Mouse (Mus musculus) CH12.LX (cell line): ENCODE data around the gene Ackr4. TPM values are rescaled to one million over a fixed set of nuclear protein-coding genes. Genes with fewer than 3 reads are reported as not detected.

Experiments
- DNase-seq: peaks from one replicate; pipeline ENCODE4 v3.0.0-alpha.2; 2013; ENCODE audit errors: extremely low read depth
- H3K27ac ChIP-seq: 2 replicates; pipeline ENCODE4 v1.5.1; 2012; ENCODE audit warnings: low read depth, mild to moderate bottlenecking, control low read depth, moderate library complexity; ENCODE audit not compliant: insufficient read depth
- H3K27me3 ChIP-seq: replicated peaks from 2 replicates; pipeline ENCODE3; 2012; ENCODE audit warnings: inconsistent platforms
- H3K36me3 ChIP-seq, 2 experiments: replicated peaks in 1 of 2; 2 replicates each; pipeline versions ENCODE3 to v1.6.1; 2012; ENCODE audit warnings: inconsistent platforms in 1 of 2, low read length in 1 of 2, mild to moderate bottlenecking in 1 of 2, mixed read lengths in 1 of 2, moderate library complexity in 1 of 2; ENCODE audit not compliant: control insufficient read depth in 1 of 2, insufficient read depth in 1 of 2
- H3K4me1 ChIP-seq, 2 experiments: 2 replicates each; pipeline ENCODE4 v1.6.1; 2012; ENCODE audit warnings: inconsistent platforms in 1 of 2, moderate library complexity in 1 of 2; ENCODE audit not compliant: insufficient read depth in 2 of 2, control insufficient read depth in 1 of 2
- H3K4me2 ChIP-seq: 2 replicates; pipeline ENCODE4 v1.6.1; 2012; ENCODE audit warnings: low read depth, mild to moderate bottlenecking, control low read depth; ENCODE audit not compliant: poor library complexity, insufficient read depth, severe bottlenecking
- H3K4me3 ChIP-seq, 3 experiments: fragments of 150-350 bp in 1 of 3; sonication (generic) in 1 of 3; replicated peaks in 1 of 3; 2 replicates each; pipeline versions ENCODE3 to v1.5.1; 2011 to 2012; ENCODE audit warnings: low read depth in 2 of 3, low read length in 2 of 3, mild to moderate bottlenecking in 2 of 3, moderate library complexity in 2 of 3, control low read depth in 1 of 3, improper control_type of control experiment in 1 of 3, inconsistent platforms in 1 of 3, mixed read lengths in 1 of 3; ENCODE audit not compliant: poor library complexity in 1 of 3
- H3K79me2 ChIP-seq: replicated peaks from 2 replicates; pipeline ENCODE4 v1.6.1; 2012; ENCODE audit warnings: mild to moderate bottlenecking, moderate library complexity; ENCODE audit not compliant: control insufficient read depth, poor library complexity, insufficient read depth, severe bottlenecking; ENCODE audit errors: extremely low read depth
- H3K9ac ChIP-seq: 2 replicates; pipeline ENCODE4 v1.6.1; 2012; ENCODE audit warnings: low read depth, mild to moderate bottlenecking, control low read depth, moderate library complexity; ENCODE audit not compliant: insufficient read depth
- H3K9me3 ChIP-seq: replicated peaks from 2 replicates; pipeline ENCODE3; 2012; ENCODE audit warnings: low read length, inconsistent platforms, mixed read lengths
- IRF4 ChIP-seq: IDR thresholded peaks from 2 replicates; pipeline ENCODE4 v1.6.1; 2014; ENCODE audit warnings: low read depth, mild to moderate bottlenecking, inconsistent platforms, low read length, improper control_type of control experiment
- JUND ChIP-seq: conservative IDR thresholded peaks from 2 replicates; pipeline ENCODE4 v1.6.1; 2011; ENCODE audit warnings: low read depth, low read length, improper control_type of control experiment
- MAZ ChIP-seq: IDR thresholded peaks from 2 replicates; pipeline ENCODE4 v1.6.1; 2012; ENCODE audit warnings: low read depth, mild to moderate bottlenecking, inconsistent platforms, low read length, improper control_type of control experiment, moderate library complexity
- SIN3A ChIP-seq: IDR thresholded peaks from 2 replicates; pipeline ENCODE4 v1.6.1; 2012; ENCODE audit warnings: low read length, improper control_type of control experiment, inconsistent platforms
- USF1 ChIP-seq: IDR thresholded peaks from 2 replicates; pipeline ENCODE4 v1.6.1; 2014; ENCODE audit warnings: low read depth, mild to moderate bottlenecking, inconsistent platforms, low read length, improper control_type of control experiment
- ZC3H11A ChIP-seq: IDR thresholded peaks from 2 replicates; pipeline ENCODE4 v1.6.1; 2012; ENCODE audit warnings: low read depth, mild to moderate bottlenecking, inconsistent platforms, low read length, improper control_type of control experiment
- dilution Hi-C: fragments of 300-500 bp; cut with MboI; formaldehyde crosslinking; loops from 2 replicates; pipeline ENCODE4 v1.14.3; 2020; ENCODE audit warnings: low sequenced_read_pairs; ENCODE audit not compliant: extremely low pct_unique_long_range_greater_than_20kb, extremely low pct_ligation_motif_present
- in situ Hi-C: fragments of 300-500 bp; cut with MboI; formaldehyde crosslinking; loops from 3 replicates; pipeline ENCODE4 v1.14.3; 2019; ENCODE audit warnings: low sequenced_read_pairs, low pct_ligation_motif_present, low pct_unique_long_range_greater_than_20kb, mixed read lengths
- polyA plus RNA-seq: library from polyadenylated mRNA; unstranded; fragments of >175 nt; gene quantifications from 2 replicates; pipeline ENCODE4 v1.2.1, GENCODE M21; 2012; ENCODE audit warnings: low read depth; ENCODE audit not compliant: insufficient read length
- total RNA-seq, 2 experiments: library from RNA; depleted of rRNA; stranded (reverse); fragments of 300-350 nt in 1 of 2; fragments of >200 nt in 1 of 2; gene quantifications; 2 replicates each; pipeline ENCODE4 v1.2.3; 2012 to 2014

The Ackr4 gene
- total and polyA plus RNA-seq, 3 experiments = 0.17 to 0.39 (median 0.33) TPM

- dilution Hi-C loops (no loop called here), in situ Hi-C loops (no loop called here)
- H3K9me3 ChIP-seq = no peaks in the 10 kb centered on the region
- H3K4me3 ChIP-seq = no peak overlapping the region
- 0 out of 4 replicates have a peak, but pooled peaks cover 0 to 3% of the 10 kb centered on the region in 2 experiments for H3K4me1 ChIP-seq
- no peak overlapping the region for H3K4me2 ChIP-seq
- TF ChIP-seq JUND (no peak), ZC3H11A (no peak), MAZ (no peak), USF1 (no peak), IRF4 (no peak), SIN3A (no peak)
- no peaks in the 10 kb centered on the region for H3K79me2 ChIP-seq
- no peaks in the 10 kb centered on the region for H3K27me3 ChIP-seq
- DNase-seq = no peak
- no peak overlapping the region for H3K9ac ChIP-seq
- peaks cover 0 to 2% of the 10 kb centered on the region in 2 experiments for H3K36me3 ChIP-seq
- H3K27ac ChIP-seq = no peak overlapping the region
These were observed 92.5 kb downstream of the Ackr4 start for GRCm38 (mm10) chr9:104034231-104034630.

Other genes with a start within 250 kb of the Ackr4 start
- gene Nphp3, start 124.4 kb downstream of the Ackr4 start, total RNA-seq (2012; rRNA removed) = 2.2 and 2.3 TPM in 2 replicates
- gene Nphp3, start 124.4 kb downstream of the Ackr4 start, total RNA-seq (2014; rRNA removed) = 0.89 and 1.3 TPM in 2 replicates
- 2.2 and 2.9 TPM in 2 replicates for gene Nphp3, start 124.4 kb downstream of the Ackr4 start, polyA plus RNA-seq
- gene Gm28305, start 86.3 kb downstream of the Ackr4 start, total RNA-seq (2012; rRNA removed) = not detected in 2 replicates
- not detected in 2 replicates for gene Gm28305, start 86.3 kb downstream of the Ackr4 start, total RNA-seq (2014; rRNA removed)
- gene Gm28305, start 86.3 kb downstream of the Ackr4 start, polyA plus RNA-seq = not detected in 2 replicates
- gene Uba5, start 63.8 kb downstream of the Ackr4 start, total RNA-seq (2012; rRNA removed) = 24.0 and 28.5 TPM in 2 replicates
- 29.3 and 35.8 TPM in 2 replicates for gene Uba5, start 63.8 kb downstream of the Ackr4 start, total RNA-seq (2014; rRNA removed)
- 33.4 and 34.9 TPM in 2 replicates for gene Uba5, start 63.8 kb downstream of the Ackr4 start, polyA plus RNA-seq
- gene Acad11, start 63.6 kb downstream of the Ackr4 start, total RNA-seq (2012; rRNA removed) = 8.0 and 10.0 TPM in 2 replicates
- 11.2 and 12.1 TPM in 2 replicates for gene Acad11, start 63.6 kb downstream of the Ackr4 start, total RNA-seq (2014; rRNA removed)
- gene Acad11, start 63.6 kb downstream of the Ackr4 start, polyA plus RNA-seq = 8.0 and 8.3 TPM in 2 replicates
- 30.1 and 34.5 TPM in 2 replicates for gene Dnajc13, start 136.0 kb upstream of the Ackr4 start, total RNA-seq (2012; rRNA removed)
- gene Dnajc13, start 136.0 kb upstream of the Ackr4 start, total RNA-seq (2014; rRNA removed) = 27.6 and 30.4 TPM in 2 replicates
- gene Dnajc13, start 136.0 kb upstream of the Ackr4 start, polyA plus RNA-seq = 31.5 and 51.9 TPM in 2 replicates
- 0.17 and 0.30 TPM in 2 replicates for gene Acpp, start 210.8 kb upstream of the Ackr4 start, total RNA-seq (2012; rRNA removed)
- 0.19 and 0.27 TPM in 2 replicates for gene Acpp, start 210.8 kb upstream of the Ackr4 start, total RNA-seq (2014; rRNA removed)
- 0.56 and 0.97 TPM in 2 replicates for gene Acpp, start 210.8 kb upstream of the Ackr4 start, polyA plus RNA-seq